Mouse (Mus musculus): Measurements from ENCODE around the gene Rhog. TPM values are rescaled to one million over a fixed set of nuclear protein-coding genes. Genes with fewer than 3 reads are reported as not detected.
A peak's percentile ranks its signal among the peaks of the same experiment; 100 is the strongest.

Rhog gene
- polyA plus RNA-seq, 2 experiments, result 31.4 to 53.4 TPM

DNA sequence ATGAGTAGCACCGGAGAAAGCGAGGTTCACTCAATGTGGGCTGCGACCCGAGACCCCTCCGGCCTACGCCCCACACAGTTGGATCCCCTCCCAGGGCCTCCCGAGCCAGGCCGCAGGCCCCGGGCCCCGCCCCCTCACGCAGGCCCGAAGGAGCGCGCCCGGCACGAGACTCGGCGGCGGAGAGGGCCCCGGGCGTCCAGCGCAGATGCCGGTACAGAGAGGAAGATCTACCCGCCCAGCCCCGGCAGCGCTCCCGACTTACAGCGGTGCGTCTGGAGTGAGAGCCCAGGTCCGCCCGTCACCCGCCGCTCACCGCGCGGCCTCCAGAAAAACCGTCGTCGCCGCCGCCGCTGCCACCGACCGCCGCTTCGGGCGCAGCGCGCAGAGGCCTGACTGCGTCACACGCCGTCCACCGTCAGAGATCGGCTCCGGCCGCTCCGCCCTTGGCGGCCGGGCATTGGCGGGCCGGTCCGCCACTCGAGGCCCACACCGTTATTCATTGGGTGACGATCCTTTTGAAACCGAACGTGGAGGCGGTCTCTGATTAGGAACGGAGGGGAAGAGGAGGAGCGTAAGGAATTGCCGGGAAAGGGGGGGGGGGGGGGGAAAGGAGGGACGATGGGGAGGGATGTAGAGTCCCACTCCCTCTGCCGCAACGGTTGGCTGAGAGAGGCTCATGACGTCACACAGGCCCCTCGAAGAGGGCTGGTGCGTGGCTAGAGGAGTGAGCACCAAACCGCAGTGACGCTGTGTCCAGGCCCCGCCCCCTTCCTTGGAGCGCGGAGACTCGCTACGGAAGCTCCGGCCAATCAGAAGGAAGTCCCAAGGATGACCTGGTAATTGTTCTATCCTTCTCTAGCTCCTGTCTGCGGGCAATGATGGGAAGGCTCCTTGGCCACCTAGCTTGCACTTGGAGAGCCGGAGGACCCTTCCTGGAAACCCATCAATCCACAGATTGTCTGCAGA lies 45.8 kb downstream of the Rhog start, which contains the start of the genes Nup98 and Pgap2:
Gene Nup98 (minus strand): TSS at position 421 of the 966 bp plus-strand sequence.
Gene Pgap2 (plus strand): TSS at position 453 of the 966 bp plus-strand sequence.
- H3K4me1 ChIP-seq (replicated peaks; ENCODE audit: control insufficient read depth in 2 of 2, insufficient read depth in 2 of 2, low read length in 1 of 2), result peaks cover 20 to 27% of the 10 kb centered on the region in 2 experiments
- no peaks in the 10 kb centered on the region for H3K9me3 ChIP-seq (ENCODE audit: control insufficient read depth, low read length)
- ATAC-seq (ENCODE audit: insufficient read depth), result peak; percentile 96
- peak within 1 kb of the TSS; percentile 91 for H3K4me3 ChIP-seq (ENCODE audit: insufficient read depth in 1 of 2, low read depth in 2 of 2, low read length in 2 of 2)
- no peaks in the 10 kb centered on the region for H3K27me3 ChIP-seq (ENCODE audit: control insufficient read depth, insufficient read depth, low read length)
- TF ChIP-seq EP300 (IDR thresholded peaks at IDR 0.05; ENCODE audit: low read depth) (no peak), CTCF (IDR thresholded peaks at IDR 0.05; ENCODE audit: low read depth) (0 out of 2 replicates have a peak, but pooled peaks have one; percentile 28)
- peak within 1 kb of the TSS; percentile 80 for H3K4me2 ChIP-seq (ENCODE audit: low read depth)
- no peaks in the 10 kb centered on the region for H3K36me3 ChIP-seq (replicated peaks; ENCODE audit: control insufficient read depth, insufficient read depth, low read depth)
- under 1% methylated on average over 82 of the region's 87 CpGs for whole genome bisulfite sequencing (ENCODE audit: insufficient replicate concordance)
- H3K9ac ChIP-seq (replicated peaks), result peak within 1 kb of the TSS; percentile 87
- peak; percentile 98 for DNase-seq (ENCODE audit: low read depth in 3 of 3, low spot score in 3 of 3)
- peak within 1 kb of the TSS; percentile 77 for H3K27ac ChIP-seq

DNA sequence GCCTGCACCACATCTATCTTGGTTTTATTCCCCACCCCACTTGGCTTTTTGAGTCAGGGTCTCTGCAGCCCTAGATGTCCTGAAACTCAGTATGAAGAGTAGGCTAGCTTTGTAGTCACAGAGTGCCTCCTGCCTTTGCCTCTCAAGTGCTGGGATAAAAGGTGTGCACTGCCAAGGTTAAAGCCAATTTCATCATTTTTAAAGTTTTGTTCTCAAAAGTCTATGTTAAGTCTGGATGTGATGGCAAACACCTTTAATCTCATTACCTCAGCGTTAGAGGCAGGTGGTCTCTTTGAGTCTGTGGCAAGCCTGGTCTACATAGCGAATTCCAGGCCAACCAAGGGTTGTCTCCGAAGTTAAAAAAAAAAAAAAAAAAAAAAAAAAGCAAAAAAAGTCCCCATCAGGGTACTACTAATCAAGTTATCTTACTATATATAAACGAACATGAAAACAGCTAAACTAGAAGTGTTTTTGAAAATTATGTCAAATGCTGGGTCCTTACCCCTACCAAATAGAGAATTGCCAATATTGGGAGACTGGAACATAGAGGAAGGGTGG lies 47.0 kb downstream of the Rhog start:
- no peak overlapping the region for H3K27ac ChIP-seq

DNA sequence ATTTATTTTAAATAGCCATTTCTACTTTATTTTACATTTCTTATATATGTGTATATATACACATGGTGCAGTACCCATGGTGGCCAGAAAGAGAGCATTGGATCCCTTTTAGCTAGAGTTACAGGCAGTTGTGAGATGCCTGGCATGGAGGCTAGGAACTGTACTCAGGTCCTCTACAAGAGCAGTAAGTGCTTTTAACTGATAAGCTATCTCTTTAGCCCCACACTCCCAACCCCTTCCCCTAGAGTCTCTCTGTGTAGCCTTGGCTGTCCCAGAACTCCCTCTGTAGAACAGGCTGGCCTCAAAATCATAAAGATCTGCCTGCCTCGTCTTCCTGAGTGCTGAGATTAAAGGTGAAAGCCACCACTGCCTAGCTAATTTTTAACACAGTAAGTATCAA lies 50.2 kb downstream of the Rhog start:
- Histone ChIP-seq H3K27me3 (ENCODE audit: control insufficient read depth, insufficient read depth, low read length) (no peaks in the 10 kb centered on the region), H3K9ac (replicated peaks) (no peak overlapping the region), H3K4me1 (replicated peaks; ENCODE audit: control insufficient read depth in 2 of 2, insufficient read depth in 2 of 2, low read length in 1 of 2) (peaks cover 29 to 30% of the 10 kb centered on the region in 2 experiments), H3K27ac (peak overlapping the region; percentile 15; the same call in 1 of the 2 replicates), H3K4me3 (ENCODE audit: insufficient read depth in 1 of 2, low read depth in 2 of 2, low read length in 2 of 2) (no peak overlapping the region), H3K4me2 (ENCODE audit: low read depth) (peak overlapping the region; percentile 24), H3K9me3 (ENCODE audit: control insufficient read depth, low read length) (no peaks in the 10 kb centered on the region), H3K36me3 (replicated peaks; ENCODE audit: control insufficient read depth, insufficient read depth, low read depth) (no peaks in the 10 kb centered on the region)
- 8% methylated on average over 1 of the region's 1 CpGs for WGBS (ENCODE audit: insufficient replicate concordance)
- ATAC-seq (ENCODE audit: insufficient read depth) (no peak), DNase-seq (ENCODE audit: low read depth in 3 of 3, low spot score in 3 of 3) (peak; percentile 30 to 57 (median 51))
- TF ChIP-seq EP300 (IDR thresholded peaks at IDR 0.05; ENCODE audit: low read depth), result peak; percentile 64
- TF ChIP-seq CTCF (IDR thresholded peaks at IDR 0.05; ENCODE audit: low read depth), result peak; percentile 36

More for the DNA sequence above, 47.0 kb downstream of the Rhog start:
- H3K9me3 ChIP-seq (ENCODE audit: control insufficient read depth, low read length), result no peaks in the 10 kb centered on the region
- H3K4me2 ChIP-seq (ENCODE audit: low read depth), result peak overlapping the region; percentile 78
- DNase-seq (ENCODE audit: low read depth in 3 of 3, low spot score in 3 of 3) (no peak), ATAC-seq (ENCODE audit: insufficient read depth) (no peak)
- no peaks in the 10 kb centered on the region for H3K36me3 ChIP-seq (replicated peaks; ENCODE audit: control insufficient read depth, insufficient read depth, low read depth)
- WGBS (ENCODE audit: insufficient replicate concordance), result 40% methylated on average over 4 of the region's 4 CpGs
- H3K4me1 ChIP-seq (replicated peaks; ENCODE audit: control insufficient read depth in 2 of 2, insufficient read depth in 2 of 2, low read length in 1 of 2), result peaks cover 29% of the 10 kb centered on the region in 2 experiments
- H3K4me3 ChIP-seq (ENCODE audit: insufficient read depth in 1 of 2, low read depth in 2 of 2, low read length in 2 of 2), result peak overlapping the region; percentile 91
- H3K27me3 ChIP-seq (ENCODE audit: control insufficient read depth, insufficient read depth, low read length), result no peaks in the 10 kb centered on the region
- peak overlapping the region; percentile 87 for H3K9ac ChIP-seq (replicated peaks)
- TF ChIP-seq EP300 (IDR thresholded peaks at IDR 0.05; ENCODE audit: low read depth), result no peak
- no peak for TF ChIP-seq CTCF (IDR thresholded peaks at IDR 0.05; ENCODE audit: low read depth)

DNA sequence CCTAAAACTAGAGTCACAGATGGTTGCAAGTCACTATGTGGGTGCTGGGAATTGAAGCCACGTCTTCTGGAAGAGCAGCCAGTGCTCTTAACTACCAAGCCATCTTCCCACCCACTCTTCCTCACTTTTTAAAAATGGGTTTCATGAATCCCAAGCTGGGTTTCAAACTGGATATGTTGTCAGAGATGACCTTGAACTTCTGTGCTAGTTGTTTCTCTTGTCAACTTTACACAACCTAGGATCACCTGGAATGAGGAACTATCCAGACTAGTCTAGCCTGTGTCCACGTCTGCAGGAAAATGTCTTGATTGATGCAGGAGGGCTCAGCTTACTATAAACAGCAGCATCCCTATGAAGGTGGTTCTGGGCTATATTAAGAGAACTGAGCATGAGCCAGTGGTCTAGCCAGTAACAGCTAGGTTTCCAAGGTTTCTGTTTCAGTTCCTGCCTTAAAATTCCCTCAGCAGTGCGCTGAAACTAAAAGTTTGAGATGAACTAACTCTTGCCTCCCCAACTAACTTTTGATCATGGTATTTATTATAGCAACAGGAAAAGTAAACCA lies 51.5 kb downstream of the Rhog start:
- H3K36me3 ChIP-seq (replicated peaks; ENCODE audit: control insufficient read depth, insufficient read depth, low read depth), result no peaks in the 10 kb centered on the region
- 79% methylated on average over 3 of the region's 3 CpGs for WGBS (ENCODE audit: insufficient replicate concordance)
- no peak overlapping the region for H3K27ac ChIP-seq
- TF ChIP-seq EP300 (IDR thresholded peaks at IDR 0.05; ENCODE audit: low read depth) (no peak), CTCF (IDR thresholded peaks at IDR 0.05; ENCODE audit: low read depth) (no peak)
- no peaks in the 10 kb centered on the region for H3K27me3 ChIP-seq (ENCODE audit: control insufficient read depth, insufficient read depth, low read length)
- no peaks in the 10 kb centered on the region for H3K9me3 ChIP-seq (ENCODE audit: control insufficient read depth, low read length)
- ATAC-seq (ENCODE audit: insufficient read depth) (no peak), DNase-seq (ENCODE audit: low read depth in 3 of 3, low spot score in 3 of 3) (no peak)
- peaks cover 29 to 30% of the 10 kb centered on the region in 2 experiments for H3K4me1 ChIP-seq (replicated peaks; ENCODE audit: control insufficient read depth in 2 of 2, insufficient read depth in 2 of 2, low read length in 1 of 2)
- H3K9ac ChIP-seq (replicated peaks), result no peak overlapping the region
- peak overlapping the region; percentile 22; the same call in 1 of the 2 replicates for H3K4me2 ChIP-seq (ENCODE audit: low read depth)
- H3K4me3 ChIP-seq (ENCODE audit: insufficient read depth in 1 of 2, low read depth in 2 of 2, low read length in 2 of 2), result no peak overlapping the region
